Mouse (Mus musculus) forebrain, embryonic 14.5 days (tissue): ENCODE results near the gene Atp5g3. TPM values are rescaled to one million over a fixed set of nuclear protein-coding genes. Genes with fewer than 3 reads are reported as not detected.
A peak's percentile ranks its signal among the peaks of the same experiment; 100 is the strongest.

Experiments
- ATAC-seq: fragments of 200-750 bp; cut with Nextera tagmentation; 2 replicates; pipeline ENCODE4 v1.8.0; 2017; ENCODE audit warnings: mild to moderate bottlenecking, moderate library complexity
- DNase-seq: peaks from one replicate; pipeline ENCODE4 v3.0.0-alpha.2; 2015; ENCODE audit warnings: low spot score
- H3K27ac ChIP-seq: fragments of 300-500 bp; sonication (generic); 2 replicates; pipeline ENCODE4 v1.5.1; 2014; ENCODE audit warnings: low read depth, mild to moderate bottlenecking, control low read depth, low read length, moderate library complexity
- H3K27me3 ChIP-seq: fragments of 300-500 bp; sonication (generic); replicated peaks from 2 replicates; pipeline ENCODE4 v1.6.1; 2014; ENCODE audit warnings: low read length, control low read depth, mixed read lengths; ENCODE audit not compliant: control insufficient read depth, insufficient read depth
- H3K36me3 ChIP-seq: fragments of 300-500 bp; sonication (generic); 2 replicates; pipeline ENCODE4 v1.6.1; 2014; ENCODE audit warnings: low read length, control low read depth; ENCODE audit not compliant: control insufficient read depth, insufficient read depth
- H3K4me1 ChIP-seq: fragments of 300-500 bp; sonication (generic); 2 replicates; pipeline ENCODE4 v1.6.1; 2014; ENCODE audit warnings: antibody characterized with exemption, low read length, control low read depth; ENCODE audit not compliant: control insufficient read depth, insufficient read depth
- H3K4me2 ChIP-seq: fragments of 300-500 bp; sonication (generic); 2 replicates; pipeline ENCODE4 v1.6.1; 2014; ENCODE audit warnings: mild to moderate bottlenecking, control low read depth, low read length
- H3K4me3 ChIP-seq: fragments of 300-500 bp; sonication (generic); 2 replicates; pipeline ENCODE4 v1.5.1; 2014; ENCODE audit warnings: low read depth, low read length, control low read depth
- H3K9ac ChIP-seq: fragments of 300-500 bp; sonication (generic); 2 replicates; pipeline ENCODE4 v1.6.1; 2014; ENCODE audit warnings: mild to moderate bottlenecking, low read length, control low read depth, moderate library complexity
- H3K9me3 ChIP-seq: fragments of 300-500 bp; sonication (generic); replicated peaks from 2 replicates; pipeline ENCODE4 v1.6.1; 2016; ENCODE audit warnings: low read length, control low read depth, mixed read lengths; ENCODE audit not compliant: control insufficient read depth
- WGBS: fragments of 180-500 bp; shearing (Covaris S2); extraction: QIAGEN DNeasy Blood & Tissue Kit; methylation state at CpG from one replicate; pipeline ENCODE4 v1.1.7; 2014; 5-methylcytosine and 5-hydroxymethylcytosine counted together
- polyA plus RNA-seq: library from polyadenylated mRNA; unstranded; fragments of >200 nt; fragmentation: Nextera tagmentation; extraction: Ambion mirVana; gene quantifications from 2 replicates; pipeline ENCODE4 v1.2.1, GENCODE M21; 2014

The Atp5g3 gene
- polyA plus RNA-seq, 1 experiment from 2014 or later = 1,033 TPM

DNA sequence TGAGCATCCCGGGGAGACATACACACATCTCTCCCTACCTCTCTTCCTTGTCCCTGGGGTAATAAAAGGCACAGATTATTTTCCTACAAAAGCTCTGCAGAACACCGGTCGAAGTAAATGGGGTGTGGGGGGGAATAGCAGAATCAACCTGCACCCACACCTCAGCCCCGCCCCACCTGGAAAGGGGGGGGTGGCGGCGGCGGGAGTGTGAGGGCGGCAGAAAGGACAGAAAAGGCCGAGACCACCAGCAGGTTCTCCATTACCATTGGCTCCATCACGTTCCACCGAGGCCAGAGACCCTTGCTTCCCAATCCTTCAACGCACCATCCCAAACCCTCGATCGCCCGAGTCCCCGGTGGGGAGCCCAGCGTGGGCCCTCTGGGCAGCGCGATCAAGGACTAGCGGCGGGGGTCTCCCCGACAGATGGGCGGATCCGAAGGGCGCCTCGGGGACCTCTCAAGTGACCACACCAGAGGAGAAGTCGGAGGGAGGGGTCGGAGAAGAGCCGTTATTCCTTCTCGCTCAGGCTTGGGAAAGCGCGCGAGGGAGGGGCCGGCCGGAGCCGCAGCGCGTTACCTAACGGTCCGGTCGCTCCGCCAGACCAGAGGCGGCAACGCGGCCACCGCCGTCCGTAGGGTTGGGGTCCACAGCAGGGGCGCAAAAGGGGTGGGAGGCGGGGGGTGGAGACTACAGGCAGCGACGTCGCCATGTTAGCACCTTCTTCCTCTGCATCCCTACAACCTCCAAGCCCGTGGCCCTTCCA is 19.2 kb downstream of the Atp5g3 start:
- peak overlapping the region; percentile 71 for H3K4me2 ChIP-seq
- H3K27me3 ChIP-seq = no peaks in the 10 kb centered on the region
- peak overlapping the region; percentile 84 for H3K27ac ChIP-seq
- WGBS = under 1% methylated on average over 46 of the region's 54 CpGs
- H3K9me3 ChIP-seq = no peaks in the 10 kb centered on the region
- peak; percentile 64 for ATAC-seq
- no peak for DNase-seq
- H3K36me3 ChIP-seq = no peaks in the 10 kb centered on the region
- peak overlapping the region; percentile 73 for H3K4me3 ChIP-seq
- peaks cover 7% of the 10 kb centered on the region for H3K4me1 ChIP-seq
- peak overlapping the region; percentile 96 for H3K9ac ChIP-seq

- DNase-seq (no peak), ATAC-seq (no peak)
- H3K4me3 ChIP-seq = no peak overlapping the region
- no peaks in the 10 kb centered on the region for H3K36me3 ChIP-seq
- H3K4me2 ChIP-seq = no peak overlapping the region
- H3K9me3 ChIP-seq = no peaks in the 10 kb centered on the region
- no peak overlapping the region for H3K27ac ChIP-seq
- 0 out of 2 replicates have a peak, but pooled peaks cover 3% of the 10 kb centered on the region for H3K4me1 ChIP-seq
- no peaks in the 10 kb centered on the region for H3K27me3 ChIP-seq
- no peak overlapping the region for H3K9ac ChIP-seq
- 86% methylated on average over 2 of the region's 2 CpGs for WGBS
Measured at GRCm38 (mm10) chr2:73885997-73886396, 25.1 kb downstream of the Atp5g3 start.

DNA sequence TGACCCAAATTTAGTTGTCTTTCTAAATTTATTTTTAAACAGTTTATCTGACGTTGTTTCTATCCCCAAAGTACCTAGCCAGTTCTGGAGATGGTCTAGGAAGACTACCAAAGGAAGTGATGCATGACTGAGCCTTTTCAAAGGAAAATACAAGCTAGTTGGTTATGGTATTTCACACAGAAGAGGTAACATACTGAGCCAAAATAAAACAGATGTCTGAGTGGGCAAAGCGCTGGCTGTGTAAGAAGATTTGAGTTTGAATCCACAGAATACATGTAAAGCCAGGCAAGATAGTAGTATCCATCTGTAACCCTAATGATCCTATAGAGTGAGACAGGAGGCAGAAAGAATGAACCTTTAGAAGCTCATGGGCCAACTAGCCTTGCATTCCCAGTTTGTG is 33.2 kb downstream of the Atp5g3 start:
- Histone ChIP-seq H3K9me3 (no peaks in the 10 kb centered on the region), H3K9ac (no peak overlapping the region), H3K36me3 (peaks cover 12% of the 10 kb centered on the region), H3K4me2 (no peak overlapping the region), H3K27me3 (no peaks in the 10 kb centered on the region), H3K27ac (no peak overlapping the region), H3K4me3 (no peak overlapping the region), H3K4me1 (no peaks in the 10 kb centered on the region)
- 89% methylated on average over 2 of the region's 2 CpGs for WGBS
- ATAC-seq (no peak), DNase-seq (no peak)

DNA sequence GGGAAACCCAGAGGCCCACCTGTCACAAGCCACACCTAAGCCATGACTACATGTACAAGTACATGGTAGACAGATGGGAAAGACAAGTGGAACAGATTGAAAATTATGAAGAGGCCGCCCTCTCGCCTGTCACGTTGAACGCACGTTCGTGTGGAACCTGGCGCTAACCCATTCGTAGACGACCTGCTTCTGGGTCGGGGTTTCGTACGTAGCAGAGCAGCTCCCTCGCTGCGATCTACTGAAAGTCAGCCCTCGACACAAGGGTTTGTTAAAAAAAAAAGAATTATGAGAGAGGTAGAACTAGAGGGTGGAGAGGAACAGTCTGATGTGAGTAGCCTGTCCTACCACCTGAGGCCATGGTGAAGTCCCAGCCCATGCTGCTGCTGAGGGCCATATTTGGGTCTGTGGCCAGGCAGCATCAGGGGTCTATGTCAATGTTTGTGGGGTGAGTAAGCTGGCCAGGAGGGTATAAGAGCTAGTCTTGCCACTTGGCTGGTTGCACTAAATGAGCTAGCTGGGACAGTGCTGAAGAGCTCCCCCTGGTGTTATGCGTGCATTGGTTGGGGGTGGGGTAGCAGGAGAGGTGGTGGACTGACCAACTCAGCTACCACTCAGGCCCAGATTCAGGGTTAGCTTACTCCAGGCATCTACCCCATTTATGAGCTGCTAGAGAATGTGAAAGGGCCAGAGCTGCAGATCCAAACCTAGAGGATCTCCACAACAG is 43.2 kb downstream of the Atp5g3 start:
- ATAC-seq (no peak), DNase-seq (no peak)
- no peaks in the 10 kb centered on the region for H3K9me3 ChIP-seq
- peaks cover 6% of the 10 kb centered on the region for H3K36me3 ChIP-seq
- no peaks in the 10 kb centered on the region for H3K4me1 ChIP-seq
- H3K4me3 ChIP-seq = no peak overlapping the region
- WGBS = 74% methylated on average over 16 of the region's 16 CpGs
- no peak overlapping the region for H3K9ac ChIP-seq
- H3K4me2 ChIP-seq = no peak overlapping the region
- no peak overlapping the region for H3K27ac ChIP-seq
- H3K27me3 ChIP-seq = no peaks in the 10 kb centered on the region

- WGBS = 97% methylated on average over 4 of the region's 4 CpGs
- Histone ChIP-seq H3K4me2 (no peak overlapping the region), H3K27me3 (no peaks in the 10 kb centered on the region), H3K9me3 (no peaks in the 10 kb centered on the region), H3K27ac (no peak overlapping the region), H3K4me1 (no peaks in the 10 kb centered on the region), H3K9ac (no peak overlapping the region), H3K36me3 (peaks cover 7% of the 10 kb centered on the region; the same call in 1 of the 2 replicates), H3K4me3 (no peak overlapping the region)
- DNase-seq (no peak), ATAC-seq (no peak)
Measured at GRCm38 (mm10) chr2:73860046-73860624, 51.0 kb downstream of the Atp5g3 start.

Other genes with a start within 250 kb of the Atp5g3 start
- gene Chn1, start 136.0 kb downstream of the Atp5g3 start, polyA plus RNA-seq = 93.5 and 98.9 TPM in 2 replicates
- 56.7 and 93.7 TPM in 2 replicates for gene Atf2, start 18.7 kb downstream of the Atp5g3 start, polyA plus RNA-seq